Mouse (Mus musculus) cerebellum, adult 2 months (tissue): ENCODE results near the gene Foxa3. TPM values are rescaled to one million over a fixed set of nuclear protein-coding genes. Genes with fewer than 3 reads are reported as not detected.

Source experiments
- DNase-seq, 2 experiments: peaks; one replicate each; pipeline ENCODE4 v3.0.0; 2021
- H3K27ac ChIP-seq: fragments of 200-500 bp; 2 replicates; pipeline ENCODE4 v1.5.1; 2012; ENCODE audit warnings: low read length, control low read depth, inconsistent platforms; ENCODE audit not compliant: insufficient read depth
- H3K27me3 ChIP-seq: fragments of 200-500 bp; 2 replicates; pipeline ENCODE4 v1.6.1; 2012; ENCODE audit warnings: inconsistent platforms, mild to moderate bottlenecking, low read length, moderate library complexity; ENCODE audit not compliant: control insufficient read depth, insufficient read depth
- H3K4me1 ChIP-seq: fragments of 200-500 bp; 2 replicates; pipeline ENCODE4 v1.6.1; 2011; ENCODE audit warnings: low read length; ENCODE audit not compliant: control insufficient read depth, insufficient read depth
- H3K4me3 ChIP-seq: fragments of 200-500 bp; replicated peaks from 2 replicates; pipeline ENCODE3; 2011; ENCODE audit warnings: mild to moderate bottlenecking, low read depth, low read length, control low read depth; ENCODE audit not compliant: insufficient read depth
- CTCF ChIP-seq: fragments of 200-500 bp; IDR thresholded peaks from 2 replicates; pipeline ENCODE4 v1.5.1; 2011; ENCODE audit warnings: low read depth, mild to moderate bottlenecking, control low read depth, low read length, moderate library complexity, borderline replicate concordance; ENCODE audit not compliant: insufficient read depth
- POLR2A ChIP-seq: fragments of 200-500 bp; IDR thresholded peaks from 2 replicates; pipeline ENCODE4 v1.6.1; 2011; ENCODE audit warnings: low read length, control low read depth, borderline replicate concordance; ENCODE audit not compliant: insufficient read depth
- WGBS: fragments of 180-500 bp; shearing (Covaris S2); methylation state at CpG from one replicate; pipeline ENCODE4 v1.1.7; 2018; 5-methylcytosine and 5-hydroxymethylcytosine counted together
- polyA plus RNA-seq: library from polyadenylated mRNA; depleted of rRNA; stranded (reverse); fragments of >200 nt; gene quantifications from 2 replicates; pipeline ENCODE4 v1.2.3, GENCODE M21; 2012

Gene Foxa3
- polyA plus RNA-seq, 1 experiment = not detected

GRCm38 (mm10) chr7:19024581-19025255, 1.4 kb upstream of the Foxa3 start:
- TF ChIP-seq CTCF = no peak
- peak overlapping the region; percentile 59 for H3K4me3 ChIP-seq
- no peaks in the 10 kb centered on the region for H3K4me1 ChIP-seq
- no peak overlapping the region for H3K27ac ChIP-seq
- WGBS = 1% methylated on average over 36 of the region's 36 CpGs
- peak in 1 of 2 experiments; percentile 38 for DNase-seq
- peaks cover 3% of the 10 kb centered on the region; the same call in 1 of the 2 replicates for H3K27me3 ChIP-seq

GRCm38 (mm10) chr7:19024096-19024506, 763 bp upstream of the Foxa3 start, which contains the start of gene Sympk:
TSS of gene Sympk (plus strand) at chr7:19024377.
- DNase-seq = peak; percentile 93 to 96
- H3K4me3 ChIP-seq = peak within 1 kb of the TSS; percentile 59
- no peaks in the 10 kb centered on the region for H3K4me1 ChIP-seq
- H3K27ac ChIP-seq = no peak within 1 kb of the TSS
- under 1% methylated on average over 49 of the region's 50 CpGs for WGBS
- peak; percentile 56; the same call in 1 of the 2 replicates for TF ChIP-seq POLR2A
- no peak for TF ChIP-seq CTCF
- peaks cover 3% of the 10 kb centered on the region; the same call in 1 of the 2 replicates for H3K27me3 ChIP-seq

GRCm38 (mm10) chr7:19022189-19022958, 964 bp downstream of the Foxa3 start:
- H3K27ac ChIP-seq = no peak overlapping the region
- H3K27me3 ChIP-seq = peaks cover 3% of the 10 kb centered on the region; the same call in 1 of the 2 replicates
- no peak overlapping the region for H3K4me3 ChIP-seq
- no peak for DNase-seq
- no peaks in the 10 kb centered on the region for H3K4me1 ChIP-seq
- TF ChIP-seq CTCF (no peak), POLR2A (no peak)
- 49% methylated on average over 18 of the region's 18 CpGs for WGBS

GRCm38 (mm10) chr7:19021048-19021447, 2.3 kb downstream of the Foxa3 start:
- no peaks in the 10 kb centered on the region for H3K4me1 ChIP-seq
- H3K4me3 ChIP-seq = no peak overlapping the region
- no peak overlapping the region for H3K27ac ChIP-seq
- no peak for DNase-seq
- WGBS = 26% methylated on average over 8 of the region's 8 CpGs
- H3K27me3 ChIP-seq = peaks cover 3% of the 10 kb centered on the region; the same call in 1 of the 2 replicates
- TF ChIP-seq CTCF (no peak), POLR2A (no peak)

GRCm38 (mm10) chr7:19017909-19018308, 5.4 kb downstream of the Foxa3 start:
- Histone ChIP-seq H3K4me1 (no peaks in the 10 kb centered on the region), H3K27me3 (no peaks in the 10 kb centered on the region), H3K4me3 (no peak overlapping the region), H3K27ac (no peak overlapping the region)
- no peak for DNase-seq
- 91% methylated on average over 7 of the region's 7 CpGs for WGBS
- TF ChIP-seq POLR2A (no peak), CTCF (no peak)

GRCm38 (mm10) chr7:19016042-19016441, 7.3 kb downstream of the Foxa3 start:
- H3K4me3 ChIP-seq = no peak overlapping the region
- TF ChIP-seq POLR2A = no peak
- no peak for TF ChIP-seq CTCF
- 83% methylated on average over 4 of the region's 4 CpGs for WGBS

GRCm38 (mm10) chr7:19014452-19014851, 8.9 kb downstream of the Foxa3 start:
- no peak overlapping the region for H3K27ac ChIP-seq
- no peak for TF ChIP-seq CTCF
- DNase-seq = no peak
- H3K4me1 ChIP-seq = no peaks in the 10 kb centered on the region
- H3K4me3 ChIP-seq = no peak overlapping the region
- no peaks in the 10 kb centered on the region for H3K27me3 ChIP-seq
- WGBS = 67% methylated on average over 15 of the region's 15 CpGs

More at GRCm38 (mm10) chr7:19016042-19016441, 7.3 kb downstream of the Foxa3 start:
- Histone ChIP-seq H3K4me1 (no peaks in the 10 kb centered on the region), H3K27me3 (no peaks in the 10 kb centered on the region), H3K27ac (no peak overlapping the region)
- DNase-seq = no peak

- Histone ChIP-seq H3K27me3 (no peaks in the 10 kb centered on the region), H3K4me3 (no peak overlapping the region), H3K4me1 (no peaks in the 10 kb centered on the region), H3K27ac (no peak overlapping the region)
- TF ChIP-seq CTCF = no peak
- 65% methylated on average over 2 of the region's 2 CpGs for WGBS
- DNase-seq = no peak
Observed at GRCm38 (mm10) chr7:19012882-19013281, 10.5 kb downstream of the Foxa3 start.
